Mouse (Mus musculus) heart, adult 2 months (tissue): Measurements from ENCODE around the gene Efemp2. TPM values are rescaled to one million over a fixed set of nuclear protein-coding genes. Genes with fewer than 3 reads are reported as not detected.

ENCODE experiments used
- DNase-seq, 2 experiments: peaks; one replicate each; pipeline ENCODE4 v3.0.0; 2021
- H3K27ac ChIP-seq: fragments of 200-600 bp; 2 replicates; pipeline ENCODE4 v1.8.1; 2022
- H3K27me3 ChIP-seq: fragments of 200-500 bp; 2 replicates; pipeline ENCODE4 v1.6.1; 2012; ENCODE audit warnings: mild to moderate bottlenecking, low read length, inconsistent platforms, mixed read lengths; ENCODE audit not compliant: control insufficient read depth, insufficient read depth
- H3K36me3 ChIP-seq: fragments of 200-500 bp; 2 replicates; pipeline ENCODE4 v1.6.1; 2012; ENCODE audit warnings: low read length, inconsistent platforms; ENCODE audit not compliant: control insufficient read depth, insufficient read depth
- H3K4me1 ChIP-seq: fragments of 200-500 bp; 2 replicates; pipeline ENCODE4 v1.6.1; 2011; ENCODE audit warnings: low read length; ENCODE audit not compliant: control insufficient read depth, insufficient read depth
- H3K4me3 ChIP-seq: fragments of 200-600 bp; 2 replicates; pipeline ENCODE4 v1.8.1; 2022
- H3K79me2 ChIP-seq: fragments of 200-500 bp; replicated peaks from 2 replicates; pipeline ENCODE4 v1.6.1; 2012; ENCODE audit warnings: mild to moderate bottlenecking, inconsistent platforms, low read length, moderate library complexity, mixed read lengths; ENCODE audit not compliant: control insufficient read depth, insufficient read depth
- H3K9ac ChIP-seq: fragments of 200-500 bp; 2 replicates; pipeline ENCODE4 v1.6.1; 2012; ENCODE audit warnings: low read depth, mild to moderate bottlenecking, control low read depth, inconsistent platforms, low read length, mixed read lengths
- CTCF ChIP-seq: fragments of 200-600 bp; IDR thresholded peaks from 2 replicates; pipeline ENCODE4 v1.8.1; 2022; ENCODE audit warnings: antibody characterized with exemption, mild to moderate bottlenecking, moderate library complexity
- EP300 ChIP-seq: fragments of 200-500 bp; IDR thresholded peaks from 2 replicates; pipeline ENCODE4 v1.6.1; 2011; ENCODE audit warnings: low read depth, low read length, control low read depth; ENCODE audit not compliant: insufficient read depth
- POLR2A ChIP-seq: fragments of 200-500 bp; IDR thresholded peaks from 2 replicates; pipeline ENCODE4 v1.6.1; 2011; ENCODE audit warnings: mild to moderate bottlenecking, low read depth, low read length, control low read depth; ENCODE audit not compliant: insufficient read depth
- WGBS: fragments of 180-500 bp; shearing (Covaris S2); methylation state at CpG from one replicate; pipeline ENCODE4 v1.1.7; 2018; 5-methylcytosine and 5-hydroxymethylcytosine counted together
- intact Hi-C: fragments of 180-260 bp; cut with DNase I; formaldehyde crosslinking; loops from one replicate; pipeline ENCODE4 v1.15.1; 2025
- polyA plus RNA-seq: library from polyadenylated mRNA; depleted of rRNA; stranded (reverse); fragments of >200 nt; gene quantifications from 2 replicates; pipeline ENCODE4 v1.2.3, GENCODE M21; 2012
- total RNA-seq, 2 experiments: library from RNA; stranded (reverse); gene quantifications; 2 replicates each; pipeline ENCODE4 v1.2.3; 2021

Efemp2 gene
- total and polyA plus RNA-seq, 3 experiments = 8.2 to 36.3 (median 10.3) TPM

DNA sequence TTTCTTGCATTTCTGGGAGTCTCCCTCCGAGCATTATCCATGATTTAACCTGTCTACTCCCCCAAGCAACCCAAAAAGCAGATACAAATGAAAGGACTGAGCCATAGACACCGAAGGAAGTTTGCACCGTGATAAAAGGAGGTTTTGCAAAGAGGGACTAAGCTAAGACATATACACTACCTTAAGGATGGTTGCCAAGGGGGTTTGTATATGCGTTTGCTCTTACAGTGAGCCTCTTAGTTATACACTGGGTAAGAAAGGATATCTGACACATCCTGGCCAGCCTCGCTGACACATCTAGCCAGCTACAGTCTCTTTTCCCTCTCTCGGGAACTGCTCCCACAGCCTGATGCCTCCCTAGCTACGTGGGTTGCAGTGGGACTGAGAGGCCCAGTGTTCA lies 39.8 kb upstream of the Efemp2 start:
- H3K4me1 ChIP-seq = peaks cover 7% of the 10 kb centered on the region
- TF ChIP-seq EP300 (no peak), POLR2A (no peak), CTCF (no peak)
- peak overlapping the region; percentile 63 for H3K27ac ChIP-seq
- H3K79me2 ChIP-seq = no peaks in the 10 kb centered on the region
- no peaks in the 10 kb centered on the region for H3K36me3 ChIP-seq
- no peak overlapping the region for H3K4me3 ChIP-seq
- no peak overlapping the region for H3K9ac ChIP-seq
- 36% methylated on average over 7 of the region's 7 CpGs for WGBS
- DNase-seq = no peak
- intact Hi-C loops = loop anchor here (2.0 kb wide), 2 partner anchors 21 to 53 kb away; no protein-coding TSS in a partner anchor
- no peaks in the 10 kb centered on the region for H3K27me3 ChIP-seq

DNA sequence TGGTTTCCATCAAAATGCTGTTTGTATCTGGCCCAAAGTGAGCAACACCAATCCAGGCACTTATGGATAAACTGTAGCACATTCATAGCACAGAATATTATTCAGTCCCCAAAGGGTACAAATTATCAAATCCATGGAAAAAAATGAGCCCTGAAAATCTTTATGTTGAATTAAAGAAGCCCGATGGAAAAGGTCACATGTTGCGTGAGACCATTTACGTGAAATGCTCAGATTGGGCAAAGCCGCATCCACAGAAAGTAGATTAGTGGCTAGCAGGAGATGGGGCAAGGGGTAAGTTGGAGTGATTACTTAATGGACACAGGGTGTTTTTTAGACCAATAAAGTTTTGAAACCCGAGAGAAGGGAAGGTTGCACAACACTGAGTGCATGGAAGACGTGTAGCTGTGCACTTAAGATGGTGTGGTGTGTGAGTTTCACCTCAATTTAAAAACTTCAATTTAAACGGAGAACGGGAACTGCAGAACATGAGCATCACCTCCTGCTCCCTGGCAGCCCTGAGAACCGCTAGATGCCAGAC lies 29.3 kb upstream of the Efemp2 start:
- DNase-seq = no peak
- 70% methylated on average over 9 of the region's 9 CpGs for WGBS
- TF ChIP-seq CTCF (no peak), EP300 (no peak), POLR2A (no peak)
- no peak overlapping the region for H3K9ac ChIP-seq
- H3K79me2 ChIP-seq = no peaks in the 10 kb centered on the region
- peaks cover 2% of the 10 kb centered on the region for H3K4me1 ChIP-seq
- H3K4me3 ChIP-seq = no peak overlapping the region
- H3K36me3 ChIP-seq = no peaks in the 10 kb centered on the region
- no peak overlapping the region for H3K27ac ChIP-seq
- H3K27me3 ChIP-seq = peaks cover 6% of the 10 kb centered on the region; the same call in 1 of the 2 replicates
- intact Hi-C loops = no loop called here

DNA sequence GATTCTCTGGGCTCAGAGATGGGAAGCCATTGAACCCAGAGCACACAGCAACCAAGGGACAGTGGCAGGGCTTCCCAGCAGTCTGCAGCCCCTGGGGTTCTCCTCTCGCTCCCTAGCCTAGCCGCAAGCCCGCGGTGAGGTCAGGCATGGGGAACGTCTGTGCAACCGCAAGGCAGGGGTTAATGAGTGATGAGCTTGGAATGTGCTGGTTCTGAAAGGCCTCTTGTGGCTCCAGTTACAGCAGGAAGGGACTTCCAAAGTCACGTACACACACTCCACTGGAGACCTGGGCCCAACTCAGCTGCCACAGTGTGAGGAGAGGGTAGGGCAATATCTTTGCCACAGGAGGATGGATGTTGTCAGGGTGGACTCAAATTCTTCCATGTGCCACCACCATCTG lies 28.8 kb upstream of the Efemp2 start:
- H3K4me3 ChIP-seq = no peak overlapping the region
- intact Hi-C loops = no loop called here
- H3K4me1 ChIP-seq = peaks cover 2% of the 10 kb centered on the region
- peaks cover 6% of the 10 kb centered on the region; the same call in 1 of the 2 replicates for H3K27me3 ChIP-seq
- no peak overlapping the region for H3K27ac ChIP-seq
- no peaks in the 10 kb centered on the region for H3K79me2 ChIP-seq
- no peak overlapping the region for H3K9ac ChIP-seq
- 47% methylated on average over 7 of the region's 7 CpGs for WGBS
- DNase-seq = no peak
- H3K36me3 ChIP-seq = no peaks in the 10 kb centered on the region
- TF ChIP-seq CTCF = no peak
- no peak for TF ChIP-seq EP300
- no peak for TF ChIP-seq POLR2A

DNA sequence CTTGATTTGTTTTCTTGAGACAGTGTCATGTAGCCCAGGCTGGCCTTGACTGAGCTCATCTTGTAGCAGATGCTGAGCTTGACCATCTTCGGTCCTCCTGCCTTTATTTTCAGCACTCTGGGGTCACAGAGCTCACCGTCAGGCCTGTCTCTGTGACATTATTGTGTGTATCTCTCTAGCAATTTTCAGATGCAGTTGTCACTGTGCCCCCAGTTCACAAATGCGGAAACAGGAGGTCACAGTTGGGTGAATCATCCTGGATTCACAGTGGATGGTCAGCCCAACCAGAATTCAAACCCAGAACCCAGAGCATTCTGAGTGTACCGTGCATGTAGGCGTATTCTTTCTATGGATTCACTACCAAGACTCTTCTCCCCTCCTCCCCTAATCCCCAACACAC lies 28.0 kb upstream of the Efemp2 start:
- TF ChIP-seq EP300 (no peak), POLR2A (no peak), CTCF (no peak)
- 91% methylated on average over 5 of the region's 5 CpGs for WGBS
- peaks cover 2% of the 10 kb centered on the region for H3K4me1 ChIP-seq
- H3K27me3 ChIP-seq = peaks cover 6% of the 10 kb centered on the region; the same call in 1 of the 2 replicates
- no peaks in the 10 kb centered on the region for H3K79me2 ChIP-seq
- intact Hi-C loops = no loop called here
- H3K4me3 ChIP-seq = no peak overlapping the region
- H3K36me3 ChIP-seq = no peaks in the 10 kb centered on the region
- H3K9ac ChIP-seq = no peak overlapping the region
- H3K27ac ChIP-seq = no peak overlapping the region
- DNase-seq = no peak

DNA sequence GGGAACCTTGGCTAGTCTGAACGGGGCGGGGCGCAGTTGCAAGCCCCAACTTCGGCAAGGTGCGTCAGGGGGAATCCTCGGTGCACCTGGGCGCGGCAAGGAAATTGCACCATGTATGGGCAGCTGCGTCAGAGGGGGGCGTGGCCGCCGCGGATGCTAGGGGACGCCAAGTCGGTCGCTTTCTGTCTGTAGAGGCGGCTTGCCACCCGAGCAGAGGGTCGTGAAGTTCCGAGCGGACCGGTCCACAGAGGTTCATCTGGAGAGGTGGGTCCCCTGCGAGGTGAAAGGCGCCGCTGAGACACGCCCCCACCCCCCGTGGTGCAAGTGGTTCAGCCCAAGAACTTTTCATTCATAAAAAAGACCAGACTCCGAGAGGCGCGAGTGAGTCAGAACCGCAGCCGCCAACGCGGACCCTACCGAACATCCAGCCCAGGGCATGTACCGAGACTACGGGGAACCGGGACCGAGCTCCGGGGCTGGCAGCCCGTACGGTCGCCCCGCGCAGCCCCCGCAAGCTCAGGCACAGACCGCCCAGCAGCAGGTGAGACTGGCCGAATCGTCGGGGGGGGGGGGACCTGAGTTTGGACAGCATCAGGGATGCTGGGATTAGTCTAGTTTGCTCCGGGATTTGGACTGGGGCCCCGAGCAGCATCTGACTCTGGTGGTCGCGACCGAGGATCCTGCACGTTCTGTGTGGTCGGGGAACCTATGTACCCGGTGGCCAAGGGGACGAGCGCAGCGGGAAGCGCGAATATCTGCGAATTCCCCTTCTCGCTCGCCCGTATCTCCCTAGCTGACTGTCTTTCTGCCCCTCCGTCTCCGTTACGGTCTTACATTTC lies 26.0 kb upstream of the Efemp2 start, which contains the start of gene Fosl1:
Gene Fosl1, plus strand, starts transcription at position 33 of the 839 bp plus-strand sequence.
- Histone ChIP-seq H3K4me3 (peak within 1 kb of the TSS; percentile 54), H3K36me3 (no peaks in the 10 kb centered on the region), H3K79me2 (no peaks in the 10 kb centered on the region), H3K4me1 (peaks cover 2% of the 10 kb centered on the region), H3K27ac (no peak within 1 kb of the TSS), H3K9ac (peak within 1 kb of the TSS; percentile 37), H3K27me3 (peaks cover 6% of the 10 kb centered on the region; the same call in 1 of the 2 replicates)
- peak; percentile 74 to 80 for DNase-seq
- intact Hi-C loops = no loop called here
- TF ChIP-seq EP300 (no peak), CTCF (no peak), POLR2A (no peak)
- WGBS = 1% methylated on average over 69 of the region's 70 CpGs
